Mouse (Mus musculus): Measurements from ENCODE around the gene Cldn15.

Cldn15 gene

GRCm38 (mm10) chr5:136982338-136982930 lies 16.0 kb downstream of the Cldn15 start:
- DNase-seq (ENCODE audit: low read depth, low spot score): no peak

- no peak for DNase-seq (ENCODE audit: low read depth, low spot score)
Measured at GRCm38 (mm10) chr5:136984828-136985227, 18.4 kb downstream of the Cldn15 start.

- peak; percentile 99 for DNase-seq (ENCODE audit: low read depth, low spot score)
Measured at GRCm38 (mm10) chr5:136986695-136987137, 20.3 kb downstream of the Cldn15 start, which contains the start of gene Plod3. Plod3 (plus strand) TSS chr5:136987019.

GRCm38 (mm10) chr5:136987138-136987933 lies 20.9 kb downstream of the Cldn15 start:
- DNase-seq (ENCODE audit: low read depth, low spot score): peak; percentile 73

GRCm38 (mm10) chr5:136987934-136988271 lies 21.5 kb downstream of the Cldn15 start, which contains the start of gene Znhit1:
Znhit1 (minus strand) TSS chr5:136988021.
- no peak for DNase-seq (ENCODE audit: low read depth, low spot score)

GRCm38 (mm10) chr5:136988420-136988819 lies 22.0 kb downstream of the Cldn15 start:
- no peak for DNase-seq (ENCODE audit: low read depth, low spot score)

- DNase-seq (ENCODE audit: low read depth, low spot score): no peak
Measured at GRCm38 (mm10) chr5:136989801-136990200, 23.4 kb downstream of the Cldn15 start.

GRCm38 (mm10) chr5:136999449-136999848 lies 33.0 kb downstream of the Cldn15 start:
- DNase-seq (ENCODE audit: low read depth, low spot score): no peak

GRCm38 (mm10) chr5:137000612-137001011 lies 34.2 kb downstream of the Cldn15 start:
- no peak for DNase-seq (ENCODE audit: low read depth, low spot score)

- DNase-seq (ENCODE audit: low read depth, low spot score): no peak
Measured at GRCm38 (mm10) chr5:137007276-137007675, 40.9 kb downstream of the Cldn15 start.

GRCm38 (mm10) chr5:137009988-137010387 lies 43.6 kb downstream of the Cldn15 start:
- DNase-seq (ENCODE audit: low read depth, low spot score): no peak

- no peak for DNase-seq (ENCODE audit: low read depth, low spot score)
Measured at GRCm38 (mm10) chr5:137012401-137012950, 46.1 kb downstream of the Cldn15 start.

- no peak for DNase-seq (ENCODE audit: low read depth, low spot score)
Measured at GRCm38 (mm10) chr5:137015913-137016312, 49.5 kb downstream of the Cldn15 start.

- DNase-seq (ENCODE audit: low read depth, low spot score): no peak
Measured at GRCm38 (mm10) chr5:137024318-137024717, 57.9 kb downstream of the Cldn15 start.

- peak; percentile 57 for DNase-seq (ENCODE audit: low read depth, low spot score)
Measured at GRCm38 (mm10) chr5:137025132-137025531, 58.7 kb downstream of the Cldn15 start.
